Mouse (Mus musculus) thymus, postnatal 10 days (tissue): ENCODE results near the gene Itgb8.

ENCODE experiments used
- DNase-seq, 2 experiments: peaks; one replicate each; pipeline ENCODE4 v3.0.0; 2021; ENCODE audit warnings: low spot score in 2 of 2

Gene Itgb8

GRCm38 (mm10) chr12:119209384-119210072 is 29.1 kb downstream of the Itgb8 start:
- DNase-seq = no peak

GRCm38 (mm10) chr12:119207464-119207801 is 31.2 kb downstream of the Itgb8 start:
- no peak for DNase-seq

GRCm38 (mm10) chr12:119206711-119207463 is 31.7 kb downstream of the Itgb8 start:
- no peak for DNase-seq

GRCm38 (mm10) chr12:119204411-119204810 is 34.2 kb downstream of the Itgb8 start:
- no peak for DNase-seq

GRCm38 (mm10) chr12:119202766-119203165 is 35.8 kb downstream of the Itgb8 start:
- DNase-seq = no peak

GRCm38 (mm10) chr12:119195145-119195544 is 43.5 kb downstream of the Itgb8 start:
- no peak for DNase-seq

- DNase-seq = no peak
These were observed 48.8 kb downstream of the Itgb8 start for GRCm38 (mm10) chr12:119189814-119190213.

- no peak for DNase-seq
These were observed 53.2 kb downstream of the Itgb8 start for GRCm38 (mm10) chr12:119185441-119185840.

- DNase-seq = no peak
These were observed 56.2 kb downstream of the Itgb8 start for GRCm38 (mm10) chr12:119182215-119182924.

GRCm38 (mm10) chr12:119176017-119176416 is 62.6 kb downstream of the Itgb8 start:
- no peak for DNase-seq

- DNase-seq = no peak
These were observed 68.6 kb downstream of the Itgb8 start for GRCm38 (mm10) chr12:119169828-119170539.

GRCm38 (mm10) chr12:119169143-119169542 is 69.5 kb downstream of the Itgb8 start:
- no peak for DNase-seq

- no peak for DNase-seq
These were observed 73.5 kb downstream of the Itgb8 start for GRCm38 (mm10) chr12:119165115-119165514.

- no peak for DNase-seq
These were observed 73.9 kb downstream of the Itgb8 start for GRCm38 (mm10) chr12:119164672-119165071.

GRCm38 (mm10) chr12:119164176-119164575 is 74.4 kb downstream of the Itgb8 start:
- DNase-seq = no peak

- DNase-seq = no peak
These were observed 77.8 kb downstream of the Itgb8 start for GRCm38 (mm10) chr12:119160786-119161185.

- no peak for DNase-seq
These were observed 79.2 kb downstream of the Itgb8 start for GRCm38 (mm10) chr12:119159254-119159933.

GRCm38 (mm10) chr12:119157686-119158085 is 80.9 kb downstream of the Itgb8 start:
- no peak for DNase-seq

GRCm38 (mm10) chr12:119157068-119157467 is 81.5 kb downstream of the Itgb8 start:
- DNase-seq = peak in 1 of 2 experiments; percentile 11

- DNase-seq = no peak
These were observed 83.0 kb downstream of the Itgb8 start for GRCm38 (mm10) chr12:119155566-119155965.

- DNase-seq = no peak
These were observed 87.6 kb downstream of the Itgb8 start for GRCm38 (mm10) chr12:119150956-119151355.
